Mouse (Mus musculus): Measurements from ENCODE around the gene Inca1.

The Inca1 gene

GRCm38 (mm10) chr11:70668771-70669505 is 31.0 kb downstream of the Inca1 start, which contains the start of gene Spag7:
Spag7 (minus strand) TSS chr11:70669416.
- peak; percentile 99 for DNase-seq

GRCm38 (mm10) chr11:70668335-70668770 is 31.6 kb downstream of the Inca1 start:
- DNase-seq: no peak

- DNase-seq: peak; percentile 49
Measured at GRCm38 (mm10) chr11:70667271-70668150, 32.4 kb downstream of the Inca1 start.

- peak; percentile 46 for DNase-seq
Measured at GRCm38 (mm10) chr11:70666687-70667086, 33.3 kb downstream of the Inca1 start.

- DNase-seq: no peak
Measured at GRCm38 (mm10) chr11:70664741-70665140, 35.2 kb downstream of the Inca1 start.

- no peak for DNase-seq
Measured at GRCm38 (mm10) chr11:70663957-70664356, 36.0 kb downstream of the Inca1 start.

- DNase-seq: no peak
Measured at GRCm38 (mm10) chr11:70663101-70663500, 36.9 kb downstream of the Inca1 start.

GRCm38 (mm10) chr11:70660571-70660970 is 39.4 kb downstream of the Inca1 start:
- no peak for DNase-seq

- DNase-seq: no peak
Measured at GRCm38 (mm10) chr11:70658942-70659341, 41.0 kb downstream of the Inca1 start.

GRCm38 (mm10) chr11:70658521-70658920 is 41.4 kb downstream of the Inca1 start:
- DNase-seq: no peak

- DNase-seq: no peak
Measured at GRCm38 (mm10) chr11:70657991-70658390, 42.0 kb downstream of the Inca1 start.

GRCm38 (mm10) chr11:70657573-70657972 is 42.4 kb downstream of the Inca1 start:
- DNase-seq: no peak

GRCm38 (mm10) chr11:70656964-70657363 is 43.0 kb downstream of the Inca1 start, which contains the start of gene Eno3:
Eno3 (plus strand) TSS chr11:70657202.
- no peak for DNase-seq

GRCm38 (mm10) chr11:70656456-70656927 is 43.5 kb downstream of the Inca1 start:
- DNase-seq: peak; percentile 71

- DNase-seq: peak; percentile 60
Measured at GRCm38 (mm10) chr11:70655571-70656455, 44.1 kb downstream of the Inca1 start.

GRCm38 (mm10) chr11:70654923-70655570 is 44.9 kb downstream of the Inca1 start:
- DNase-seq: peak; percentile 79

- peak; percentile 76 for DNase-seq
Measured at GRCm38 (mm10) chr11:70654198-70654922, 45.6 kb downstream of the Inca1 start, which contains the start of gene Pfn1. Pfn1 (minus strand) TSS chr11:70654644.

- peak; percentile 64 for DNase-seq
Measured at GRCm38 (mm10) chr11:70653345-70654197, 46.4 kb downstream of the Inca1 start.

GRCm38 (mm10) chr11:70652884-70653344 is 47.0 kb downstream of the Inca1 start:
- DNase-seq: peak; percentile 50

Data from cerebellum, adult 9-10 months (tissue).